Mouse (Mus musculus): ENCODE data around the gene Gatd1.

Gene Gatd1

DNA sequence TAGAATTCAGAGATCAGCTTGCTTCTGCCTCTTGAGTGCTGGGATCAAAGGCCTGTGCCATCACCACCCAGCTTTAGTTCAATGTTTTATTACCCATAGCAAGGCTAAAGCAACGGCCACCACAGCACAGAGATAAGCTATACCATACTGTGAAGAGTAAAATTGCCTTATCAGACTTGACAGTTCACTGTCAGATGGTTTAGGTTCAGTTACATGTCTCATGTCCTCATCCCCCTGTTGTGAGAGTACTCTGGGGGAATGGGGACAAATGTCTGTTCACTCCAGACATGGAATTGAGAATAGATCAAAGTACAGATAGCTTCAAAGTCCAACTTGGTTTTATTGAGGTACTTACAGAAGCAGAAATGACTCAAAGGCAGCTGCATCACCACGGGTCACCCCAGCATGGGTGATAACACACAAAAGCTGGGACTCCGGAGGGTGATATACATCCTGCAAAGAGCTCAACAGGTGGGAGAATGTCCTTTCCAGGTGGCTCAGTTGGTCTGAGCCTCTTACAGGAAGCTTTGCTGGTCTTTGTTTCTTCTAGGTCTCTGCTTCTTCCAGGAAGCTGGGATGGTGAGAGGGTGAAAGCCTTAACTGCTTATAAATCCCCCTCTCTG lies 25.3 kb downstream of the Gatd1 start:
- no peak for DNase-seq (ENCODE audit: low spot score)

DNA sequence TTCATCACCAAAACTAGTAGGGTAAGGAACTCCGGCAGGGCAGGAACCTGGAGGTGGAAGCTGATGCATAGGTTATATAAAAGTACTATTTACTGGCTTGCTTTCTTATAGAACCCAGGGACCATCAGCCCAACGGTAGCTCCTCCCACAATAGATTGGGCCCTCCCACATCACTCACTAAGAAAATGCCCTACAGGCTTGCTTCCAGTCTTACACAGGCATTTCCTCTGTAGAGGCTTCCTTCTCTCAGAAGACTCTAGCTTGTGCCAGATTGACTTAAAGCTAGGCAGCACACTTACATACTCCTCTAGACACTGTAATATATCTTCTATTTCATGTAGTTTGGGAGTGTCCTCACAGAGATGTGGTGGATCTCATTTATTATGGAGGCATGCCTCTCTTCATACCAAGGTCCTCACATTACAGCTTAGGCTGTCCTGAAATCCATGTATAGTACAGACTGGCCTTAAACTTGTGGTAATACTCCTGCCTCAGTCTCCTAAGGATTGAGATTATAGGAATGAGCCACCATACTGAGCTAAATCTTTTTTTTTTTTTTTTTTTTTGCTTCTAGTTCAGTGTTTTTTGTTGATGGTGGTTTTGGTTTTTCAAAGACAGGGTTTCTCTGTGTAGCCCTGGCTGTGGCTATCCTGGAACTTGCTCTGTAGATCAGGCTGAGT lies 26.0 kb downstream of the Gatd1 start:
- DNase-seq (ENCODE audit: low spot score) = no peak

DNA sequence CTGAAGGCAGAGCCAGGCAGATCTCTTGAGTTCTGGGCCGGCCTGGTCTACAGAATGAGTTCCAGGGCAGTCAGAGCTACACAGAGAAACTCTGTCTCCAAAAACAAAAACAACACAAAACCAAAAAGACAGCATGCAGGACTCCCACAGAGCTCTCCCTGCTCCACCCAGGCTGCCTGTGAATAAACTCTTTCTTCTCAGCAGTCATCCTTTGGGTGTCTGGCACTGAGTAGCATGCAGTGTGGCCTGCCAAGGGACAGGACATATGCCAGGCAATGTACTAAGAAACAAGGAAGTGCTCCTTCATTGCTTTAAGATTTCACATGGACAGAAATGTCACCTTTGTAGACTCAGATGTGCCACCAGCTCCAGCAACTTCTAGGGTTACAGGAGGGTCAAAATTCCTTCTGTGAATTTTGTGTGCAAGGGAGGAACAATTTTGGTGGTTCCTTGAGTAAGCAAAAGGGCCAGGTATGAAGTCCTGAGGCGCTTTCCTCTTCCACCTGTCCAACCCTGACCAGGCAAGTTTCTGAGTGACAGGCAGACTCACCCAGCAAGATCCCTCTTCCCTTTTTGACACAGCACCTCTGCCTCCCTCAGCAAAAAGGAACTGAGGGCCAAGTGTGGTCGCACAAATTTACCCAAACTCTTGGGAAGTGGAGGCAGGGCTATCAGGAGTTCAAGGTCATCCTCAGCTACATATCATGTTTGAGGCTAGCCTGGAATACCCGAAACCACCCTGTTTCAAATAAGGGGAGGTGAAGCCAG lies 32.7 kb downstream of the Gatd1 start:
- DNase-seq (ENCODE audit: low spot score) = no peak

DNA sequence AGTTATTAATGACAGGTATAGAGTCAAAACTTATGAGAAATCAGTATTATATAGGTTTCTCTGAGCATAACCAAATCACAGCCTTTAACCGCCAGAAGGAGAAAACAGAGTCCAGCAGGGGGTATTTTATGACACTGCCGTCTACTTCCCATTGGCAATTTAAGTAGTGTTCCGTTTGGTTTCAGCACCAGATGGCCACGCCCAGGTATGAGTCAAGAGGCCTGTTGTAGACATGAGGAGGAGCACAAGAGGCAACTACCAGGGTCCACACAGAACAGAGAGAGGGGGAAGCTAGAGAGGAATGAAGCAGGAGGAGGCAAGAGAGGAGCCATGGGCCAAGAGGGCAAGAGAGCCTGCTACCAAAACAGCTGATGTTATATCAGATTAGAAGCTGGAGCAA lies 34.4 kb downstream of the Gatd1 start:
- DNase-seq (ENCODE audit: low spot score) = no peak

DNA sequence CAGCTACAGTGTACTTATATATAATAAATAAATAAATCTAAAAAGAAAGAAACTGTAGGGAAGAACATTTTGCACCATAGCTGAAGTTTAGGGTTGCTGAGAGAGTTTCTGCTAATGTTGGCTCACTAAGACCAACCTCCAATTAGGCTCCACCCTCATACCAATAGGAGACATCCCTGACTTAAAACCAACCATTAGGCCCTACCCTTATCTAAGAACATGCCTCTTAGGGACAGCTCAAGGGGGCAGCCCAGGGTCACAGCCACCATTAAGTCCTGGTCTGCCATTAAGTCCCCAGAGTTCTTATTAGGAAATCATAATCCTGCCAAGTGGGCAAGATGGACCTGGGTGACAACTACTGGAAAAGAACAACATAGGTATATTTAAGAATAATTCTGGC lies 39.5 kb downstream of the Gatd1 start:
- DNase-seq (ENCODE audit: low spot score) = no peak

DNA sequence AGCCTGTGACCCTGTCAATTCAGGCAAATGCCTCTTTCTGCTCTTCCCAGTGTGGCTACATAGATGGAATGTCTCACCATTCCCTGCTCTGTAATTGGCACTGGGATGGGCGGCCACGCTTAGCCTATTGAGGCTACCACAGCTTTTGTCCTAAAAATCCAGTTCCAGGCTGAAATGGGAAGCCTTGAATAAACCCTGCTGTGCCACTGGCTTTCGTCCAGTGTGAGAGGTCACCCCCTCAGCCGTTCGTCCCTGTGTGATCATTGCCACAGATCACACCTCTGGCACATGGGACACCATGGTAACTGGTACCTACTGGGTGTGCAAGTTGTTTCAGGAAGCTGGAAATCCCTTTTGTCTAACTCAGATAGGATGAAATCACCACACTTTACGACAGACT lies 40.3 kb downstream of the Gatd1 start:
- DNase-seq (ENCODE audit: low spot score) = no peak

DNA sequence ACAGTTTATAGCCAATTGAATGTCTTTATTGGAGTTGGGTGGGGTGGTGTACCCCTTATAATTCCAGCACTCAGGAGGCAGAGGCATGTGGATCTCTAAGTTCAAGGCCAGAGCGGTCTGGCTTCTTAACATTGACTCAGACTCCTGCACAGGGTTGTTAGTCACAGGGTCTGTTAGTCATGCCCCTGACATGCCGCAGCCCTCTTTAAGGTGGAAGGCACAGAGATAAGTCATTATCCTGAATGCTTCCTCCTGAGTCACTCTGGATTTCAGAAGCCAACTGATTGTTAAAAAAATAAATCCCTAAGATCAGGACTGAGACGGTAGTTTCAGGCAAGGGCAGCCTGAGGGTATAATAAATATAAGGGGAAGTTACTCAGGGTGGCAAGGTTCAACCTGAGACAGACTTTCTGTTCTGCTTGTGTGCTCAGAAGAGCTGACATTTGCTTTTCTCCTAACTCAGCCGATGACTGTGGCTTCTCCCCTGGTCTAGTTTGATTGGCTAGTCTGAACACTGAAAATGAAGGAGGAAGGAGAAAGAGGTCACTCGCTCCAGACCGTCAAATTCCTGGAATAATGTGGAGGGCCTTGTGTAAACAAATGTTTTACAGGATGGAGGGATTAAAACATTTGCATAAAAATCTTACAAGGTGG lies 41.9 kb downstream of the Gatd1 start:
- DNase-seq (ENCODE audit: low spot score) = no peak

DNA sequence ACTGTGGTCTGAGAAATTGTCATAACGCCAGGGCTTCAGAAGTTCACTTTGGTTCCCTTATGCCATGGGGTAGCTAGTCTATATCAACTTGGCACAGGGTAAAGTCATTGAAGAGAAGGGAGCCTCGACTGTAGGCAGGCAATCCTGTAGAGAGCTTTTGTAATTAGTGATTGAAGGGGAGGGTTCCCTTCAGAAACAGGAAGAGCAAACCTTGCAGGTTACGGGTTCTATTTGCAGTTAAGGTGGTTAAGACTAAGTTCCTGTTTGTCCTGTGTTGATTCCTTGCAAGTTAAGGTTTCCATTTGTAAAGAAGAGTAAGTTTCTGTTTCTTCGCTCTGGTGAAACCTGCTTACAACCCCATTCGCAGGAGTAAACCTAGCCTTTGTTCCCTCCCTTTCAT lies 44.0 kb downstream of the Gatd1 start:
- DNase-seq (ENCODE audit: low spot score) = no peak

DNA sequence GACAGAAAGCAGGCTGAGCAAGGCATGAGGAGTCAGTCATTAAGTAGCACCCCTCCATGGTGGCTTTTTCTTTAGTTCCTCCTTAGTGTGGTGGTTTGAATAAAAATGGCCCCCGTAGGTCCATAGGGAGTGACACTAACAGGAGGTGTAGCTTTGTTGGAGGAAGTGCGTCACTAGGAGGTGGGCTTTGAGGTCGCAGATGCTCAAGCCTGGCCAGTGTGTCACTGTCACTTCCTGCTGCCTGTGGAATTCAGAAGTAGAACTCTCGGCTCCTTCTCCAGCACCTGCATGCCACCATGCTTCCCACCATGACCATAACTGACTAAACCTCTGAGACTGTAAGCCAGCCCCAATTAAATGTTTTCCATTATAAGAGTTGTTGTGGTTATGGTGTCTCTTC lies 46.6 kb downstream of the Gatd1 start:
- DNase-seq (ENCODE audit: low spot score) = no peak

DNA sequence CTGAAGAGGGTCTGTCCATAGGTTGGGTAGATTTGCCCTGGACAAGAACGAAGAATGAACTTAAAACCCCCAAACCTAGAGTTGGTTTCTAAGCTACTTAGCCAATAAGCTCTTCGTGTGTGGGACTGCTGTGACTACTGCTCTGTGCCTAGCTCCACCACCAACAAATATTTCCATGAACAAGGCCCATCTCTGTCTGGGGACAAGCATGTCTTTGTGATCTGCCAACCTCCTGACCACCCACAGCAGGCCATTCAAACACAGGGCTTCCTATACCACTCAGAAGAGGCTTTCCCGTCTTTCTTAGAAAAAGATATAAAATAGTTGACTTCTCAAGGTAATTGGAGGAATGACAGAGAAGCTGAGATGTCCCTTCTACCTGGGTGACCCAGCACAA lies 48.9 kb downstream of the Gatd1 start:
- no peak for DNase-seq (ENCODE audit: low spot score)

DNA sequence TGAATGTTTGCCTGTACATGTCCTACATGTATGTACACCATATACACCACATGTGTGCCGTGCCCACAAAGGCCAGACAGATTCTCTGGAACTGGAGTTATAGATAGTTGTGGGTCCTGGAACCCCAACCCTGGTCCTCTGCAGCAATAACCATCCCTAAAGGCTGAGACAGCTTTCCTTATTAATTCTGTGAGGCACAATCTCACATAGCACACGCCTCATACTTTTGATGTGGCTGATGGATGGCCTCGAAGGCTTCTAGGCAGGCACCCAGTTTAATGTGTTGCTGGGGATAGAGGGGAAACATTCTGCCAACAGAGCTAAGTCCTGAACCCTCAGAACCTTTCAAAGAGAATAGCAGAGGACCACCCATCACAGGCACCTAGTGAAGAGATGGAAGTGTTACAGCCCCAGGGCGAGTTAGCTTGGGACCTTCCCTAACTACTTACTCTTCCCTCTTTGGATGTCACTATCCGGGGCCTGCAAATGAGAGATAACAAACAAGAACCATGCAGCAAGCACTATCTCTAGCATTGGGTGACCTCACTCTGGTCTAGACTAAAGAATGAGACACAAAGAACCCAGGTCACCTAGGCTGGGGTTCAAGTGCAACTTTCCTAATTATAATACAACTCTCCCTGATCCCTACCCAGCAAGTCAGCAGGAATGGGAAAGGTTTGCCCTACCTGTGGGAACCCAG lies 49.4 kb downstream of the Gatd1 start:
- peak; percentile 36 for DNase-seq (ENCODE audit: low spot score)

DNA sequence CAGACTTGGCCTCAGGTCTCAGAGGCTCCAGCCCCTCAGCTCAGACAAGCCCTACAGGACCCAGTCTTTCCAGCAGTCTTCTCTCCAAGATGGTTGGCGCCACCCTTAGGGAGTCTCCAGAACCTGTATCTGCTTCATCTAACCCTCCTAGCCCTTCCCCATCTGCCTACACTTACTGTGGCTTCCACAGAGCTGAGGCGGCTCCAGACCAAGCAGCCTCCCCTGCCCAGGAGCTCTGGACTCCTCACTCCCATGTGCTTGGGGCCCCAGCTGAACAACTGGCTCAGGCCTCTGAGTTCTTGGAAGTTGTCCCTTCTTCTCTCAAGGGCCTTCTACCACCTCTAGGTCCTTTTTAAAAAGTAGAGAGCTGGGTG lies 50.2 kb downstream of the Gatd1 start:
- DNase-seq (ENCODE audit: low spot score) = peak; percentile 24

DNA sequence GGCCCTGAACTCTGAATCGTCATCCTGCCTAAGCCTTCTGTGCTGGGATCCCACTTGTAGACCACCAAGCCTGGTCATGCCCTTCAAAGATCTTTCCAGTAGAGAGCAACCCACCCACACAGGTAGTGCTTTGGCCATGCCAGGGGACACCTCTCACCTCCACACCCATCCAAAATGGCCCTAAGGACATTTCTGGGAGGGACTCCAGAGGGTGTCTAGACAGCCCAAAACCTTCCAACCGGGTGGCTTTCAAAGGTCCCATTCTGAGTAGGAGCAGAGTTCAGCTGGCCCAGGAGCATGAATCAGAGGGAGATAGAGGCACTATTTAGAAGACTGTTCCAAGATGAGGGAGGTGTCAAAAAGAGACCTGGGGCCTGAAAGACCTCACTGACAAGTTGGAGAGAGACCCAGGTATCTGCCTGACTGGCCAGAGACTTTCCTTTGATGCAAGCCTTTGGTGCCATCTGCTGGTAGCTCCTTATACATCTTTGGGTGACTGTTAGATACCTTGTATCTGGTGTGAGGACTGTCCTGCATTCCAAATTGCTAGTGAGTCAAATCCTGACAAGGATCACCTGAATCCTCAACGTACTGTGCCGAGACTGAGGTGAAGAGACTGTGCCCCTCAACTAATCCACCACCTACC lies 50.7 kb downstream of the Gatd1 start:
- peak; percentile 67 for DNase-seq (ENCODE audit: low spot score)

DNA sequence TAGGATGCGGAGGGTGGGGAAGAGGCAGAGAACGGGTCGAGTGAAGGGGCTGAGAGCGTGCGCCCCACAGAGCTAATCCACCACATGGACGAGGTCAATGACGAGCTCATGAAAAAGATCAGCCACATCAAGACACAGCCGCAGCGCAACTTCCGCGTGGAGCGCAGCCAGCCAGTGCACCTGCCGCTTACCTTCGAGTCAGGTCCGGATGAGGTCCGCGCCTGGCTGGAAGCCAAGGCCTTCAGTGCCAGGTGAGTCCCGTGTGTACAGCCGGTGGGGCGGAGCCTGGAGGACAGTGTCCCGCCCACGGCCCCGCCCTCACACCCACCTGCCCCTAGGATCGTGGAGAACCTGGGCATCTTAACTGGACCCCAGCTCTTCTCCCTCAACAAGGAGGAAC lies 52.4 kb downstream of the Gatd1 start:
- DNase-seq (ENCODE audit: low spot score) = no peak
